Mouse (Mus musculus): ENCODE measurements around the gene Pappa. TPM values are rescaled to one million over a fixed set of nuclear protein-coding genes. Genes with fewer than 3 reads are reported as not detected.

The Pappa gene
- total RNA-seq, 2 experiments from 2014 or later = 1.3 to 1.5 TPM

- Histone ChIP-seq H3K4me3 (no peak overlapping the region), H3K27ac (no peak overlapping the region)
- DNase-seq (ENCODE audit: low spot score in 2 of 2) = no peak
- no peak for TF ChIP-seq CTCF (conservative IDR thresholded peaks at IDR 0.05)
Measured at GRCm38 (mm10) chr4:65245440-65245839, 121.5 kb downstream of the Pappa start.

GRCm38 (mm10) chr4:65252193-65252592 is 128.2 kb downstream of the Pappa start:
- no peak overlapping the region for H3K4me3 ChIP-seq

GRCm38 (mm10) chr4:65254073-65254472 is 130.1 kb downstream of the Pappa start:
- no peak for DNase-seq (ENCODE audit: low spot score in 2 of 2)

More at GRCm38 (mm10) chr4:65252193-65252592, 128.2 kb downstream of the Pappa start:
- TF ChIP-seq CTCF (conservative IDR thresholded peaks at IDR 0.05) = no peak
- no peak for DNase-seq (ENCODE audit: low spot score in 2 of 2)
- H3K27ac ChIP-seq = no peak overlapping the region

GRCm38 (mm10) chr4:65267066-65267465 is 143.1 kb downstream of the Pappa start:
- DNase-seq (ENCODE audit: low spot score in 2 of 2) = no peak
- no peak overlapping the region for H3K27ac ChIP-seq
- H3K4me3 ChIP-seq = no peak overlapping the region
- TF ChIP-seq CTCF (conservative IDR thresholded peaks at IDR 0.05) = no peak

More at GRCm38 (mm10) chr4:65254073-65254472, 130.1 kb downstream of the Pappa start:
- Histone ChIP-seq H3K27ac (no peak overlapping the region), H3K4me3 (no peak overlapping the region)
- TF ChIP-seq CTCF (conservative IDR thresholded peaks at IDR 0.05) = no peak

GRCm38 (mm10) chr4:65269996-65270395 is 146.0 kb downstream of the Pappa start:
- Histone ChIP-seq H3K27ac (no peak overlapping the region), H3K4me3 (no peak overlapping the region)
- no peak for TF ChIP-seq CTCF (conservative IDR thresholded peaks at IDR 0.05)
- DNase-seq (ENCODE audit: low spot score in 2 of 2) = no peak

- no peak overlapping the region for H3K27ac ChIP-seq
- DNase-seq (ENCODE audit: low spot score in 2 of 2) = peak in 1 of 2 experiments; percentile 32
- no peak overlapping the region for H3K4me3 ChIP-seq
- peak; percentile 15; the same call in 1 of the 2 replicates for TF ChIP-seq CTCF (conservative IDR thresholded peaks at IDR 0.05)
Measured at GRCm38 (mm10) chr4:65272295-65272694, 148.3 kb downstream of the Pappa start.

- peak; percentile 21 to 47 for DNase-seq (ENCODE audit: low spot score in 2 of 2)
- no peak for TF ChIP-seq CTCF (conservative IDR thresholded peaks at IDR 0.05)
- Histone ChIP-seq H3K4me3 (no peak overlapping the region), H3K27ac (no peak overlapping the region)
Measured at GRCm38 (mm10) chr4:65273299-65273851, 149.4 kb downstream of the Pappa start.

- no peak overlapping the region for H3K27ac ChIP-seq
- no peak overlapping the region for H3K4me3 ChIP-seq
- DNase-seq (ENCODE audit: low spot score in 2 of 2) = no peak
- TF ChIP-seq CTCF (conservative IDR thresholded peaks at IDR 0.05) = no peak
Measured at GRCm38 (mm10) chr4:65278451-65279271, 154.7 kb downstream of the Pappa start.

GRCm38 (mm10) chr4:65279272-65279653 is 155.3 kb downstream of the Pappa start:
- TF ChIP-seq CTCF (conservative IDR thresholded peaks at IDR 0.05) = no peak
- Histone ChIP-seq H3K27ac (no peak overlapping the region), H3K4me3 (no peak overlapping the region)
- DNase-seq (ENCODE audit: low spot score in 2 of 2) = no peak

- no peak for TF ChIP-seq CTCF (conservative IDR thresholded peaks at IDR 0.05)
- Histone ChIP-seq H3K27ac (no peak overlapping the region), H3K4me3 (no peak overlapping the region)
- DNase-seq (ENCODE audit: low spot score in 2 of 2) = no peak
Measured at GRCm38 (mm10) chr4:65279979-65280677, 156.2 kb downstream of the Pappa start.

GRCm38 (mm10) chr4:65280888-65281287 is 156.9 kb downstream of the Pappa start:
- no peak for TF ChIP-seq CTCF (conservative IDR thresholded peaks at IDR 0.05)
- Histone ChIP-seq H3K4me3 (no peak overlapping the region), H3K27ac (no peak overlapping the region)
- no peak for DNase-seq (ENCODE audit: low spot score in 2 of 2)

GRCm38 (mm10) chr4:65283611-65284010 is 159.6 kb downstream of the Pappa start:
- DNase-seq (ENCODE audit: low spot score in 2 of 2) = no peak
- Histone ChIP-seq H3K4me3 (no peak overlapping the region), H3K27ac (no peak overlapping the region)
- no peak for TF ChIP-seq CTCF (conservative IDR thresholded peaks at IDR 0.05)

GRCm38 (mm10) chr4:65285165-65285564 is 161.2 kb downstream of the Pappa start:
- no peak for DNase-seq (ENCODE audit: low spot score in 2 of 2)
- Histone ChIP-seq H3K4me3 (no peak overlapping the region), H3K27ac (no peak overlapping the region)
- TF ChIP-seq CTCF (conservative IDR thresholded peaks at IDR 0.05) = no peak

Data from layer of hippocampus, adult 2 months (tissue).